Mouse (Mus musculus) limb, embryonic 14.5 days (tissue): ENCODE results near the gene Kctd17. TPM values are rescaled to one million over a fixed set of nuclear protein-coding genes. Genes with fewer than 3 reads are reported as not detected.

Experiments used
- ATAC-seq: fragments of 200-750 bp; cut with Nextera tagmentation; 2 replicates; pipeline ENCODE4 v1.8.0; 2017; ENCODE audit warnings: low read depth, moderate number of reproducible peaks, moderate TSS enrichment; ENCODE audit not compliant: low FRiP score
- DNase-seq: peaks from one replicate; pipeline ENCODE4 v3.0.0-alpha.2; 2015; ENCODE audit warnings: low spot score
- H3K27ac ChIP-seq: fragments of 300-500 bp; sonication (generic); replicated peaks from 2 replicates; pipeline ENCODE4 v1.5.1; 2014; ENCODE audit warnings: low read depth, mild to moderate bottlenecking, low read length, moderate library complexity, mixed read lengths
- H3K27me3 ChIP-seq: fragments of 300-500 bp; sonication (generic); 2 replicates; pipeline ENCODE4 v1.6.1; 2014; ENCODE audit warnings: low read length, mixed read lengths; ENCODE audit not compliant: control insufficient read depth, insufficient read depth
- H3K36me3 ChIP-seq: fragments of 300-500 bp; sonication (generic); 2 replicates; pipeline ENCODE4 v1.6.1; 2014; ENCODE audit warnings: mild to moderate bottlenecking, low read length, moderate library complexity, mixed read lengths; ENCODE audit not compliant: control insufficient read depth, insufficient read depth
- H3K4me1 ChIP-seq: fragments of 300-500 bp; sonication (generic); 2 replicates; pipeline ENCODE4 v1.6.1; 2014; ENCODE audit warnings: antibody characterized with exemption, low read length, mixed read lengths; ENCODE audit not compliant: control insufficient read depth, insufficient read depth
- H3K4me2 ChIP-seq: fragments of 300-500 bp; sonication (generic); replicated peaks from 2 replicates; pipeline ENCODE4 v1.6.1; 2014; ENCODE audit warnings: low read depth, mild to moderate bottlenecking, low read length, moderate library complexity; ENCODE audit not compliant: severe bottlenecking
- H3K4me3 ChIP-seq: fragments of 300-500 bp; sonication (generic); replicated peaks from 2 replicates; pipeline ENCODE4 v1.5.1; 2014; ENCODE audit warnings: low read length
- H3K9ac ChIP-seq: fragments of 300-500 bp; sonication (generic); 2 replicates; pipeline ENCODE4 v1.6.1; 2014; ENCODE audit warnings: mild to moderate bottlenecking, low read depth, low read length, moderate library complexity; ENCODE audit not compliant: severe bottlenecking
- H3K9me3 ChIP-seq: fragments of 300-500 bp; sonication (generic); 2 replicates; pipeline ENCODE4 v1.6.1; 2016; ENCODE audit warnings: low read length; ENCODE audit not compliant: control insufficient read depth
- POLR2A ChIP-seq: fragments of 200-500 bp; IDR thresholded peaks from 2 replicates; pipeline ENCODE4 v1.8.0; 2012; ENCODE audit warnings: inconsistent platforms, mild to moderate bottlenecking, moderate library complexity, borderline replicate concordance; ENCODE audit not compliant: insufficient read depth, insufficient read length; ENCODE audit errors: extremely low read depth
- WGBS: fragments of 180-500 bp; shearing (Covaris S2); extraction: QIAGEN DNeasy Blood & Tissue Kit; methylation state at CpG from one replicate; pipeline ENCODE4 v1.1.7; 2014; 5-methylcytosine and 5-hydroxymethylcytosine counted together
- polyA plus RNA-seq, 2 experiments: library from polyadenylated mRNA; depleted of rRNA in 1 of 2; stranded (reverse) in 1 of 2; unstranded in 1 of 2; fragments of >200 nt; fragmentation: Nextera tagmentation in 1 of 2; extraction: Ambion mirVana in 1 of 2; gene quantifications; 2 replicates each; pipeline versions ENCODE4 v1.2.1 to v1.2.3; 2012 to 2014

Gene Kctd17
- polyA plus RNA-seq, 2 experiments: 47.9 to 149 TPM

- Histone ChIP-seq H3K36me3 (peaks cover 53% of the 10 kb centered on the region), H3K27ac (no peak overlapping the region), H3K9me3 (no peaks in the 10 kb centered on the region), H3K27me3 (0 out of 2 replicates have a peak, but pooled peaks cover 6% of the 10 kb centered on the region), H3K4me2 (no peak overlapping the region), H3K9ac (no peak overlapping the region), H3K4me1 (peaks cover 13% of the 10 kb centered on the region), H3K4me3 (no peak overlapping the region)
- WGBS: 45% methylated on average over 6 of the region's 6 CpGs
- DNase-seq (no peak), ATAC-seq (no peak)
- no peak for TF ChIP-seq POLR2A
Observed at GRCm38 (mm10) chr15:78434896-78435520, 6.6 kb downstream of the Kctd17 start.

GRCm38 (mm10) chr15:78435681-78436080 lies 7.3 kb downstream of the Kctd17 start:
- peaks cover 12% of the 10 kb centered on the region for H3K4me1 ChIP-seq

GRCm38 (mm10) chr15:78436380-78437192 lies 8.2 kb downstream of the Kctd17 start:
- ATAC-seq: peak; percentile 70
- Histone ChIP-seq H3K4me3 (peak overlapping the region; percentile 20), H3K27me3 (0 out of 2 replicates have a peak, but pooled peaks cover 6% of the 10 kb centered on the region), H3K36me3 (peaks cover 44% of the 10 kb centered on the region), H3K9ac (peak overlapping the region; percentile 28; the same call in 1 of the 2 replicates), H3K4me1 (peaks cover 12% of the 10 kb centered on the region), H3K27ac (no peak overlapping the region), H3K9me3 (no peaks in the 10 kb centered on the region), H3K4me2 (peak overlapping the region; percentile 45)
- DNase-seq: peak; percentile 90
- no peak for TF ChIP-seq POLR2A
- 13% methylated on average over 21 of the region's 32 CpGs for WGBS

More at GRCm38 (mm10) chr15:78435681-78436080, 7.3 kb downstream of the Kctd17 start:
- Histone ChIP-seq H3K27me3 (0 out of 2 replicates have a peak, but pooled peaks cover 6% of the 10 kb centered on the region), H3K4me2 (no peak overlapping the region), H3K9me3 (no peaks in the 10 kb centered on the region), H3K9ac (no peak overlapping the region), H3K4me3 (no peak overlapping the region), H3K27ac (no peak overlapping the region), H3K36me3 (peaks cover 51% of the 10 kb centered on the region)
- no peak for ATAC-seq
- WGBS: 83% methylated on average over 11 of the region's 11 CpGs
- no peak for TF ChIP-seq POLR2A
- DNase-seq: no peak

GRCm38 (mm10) chr15:78437237-78438017 lies 9.1 kb downstream of the Kctd17 start:
- Histone ChIP-seq H3K36me3 (peaks cover 40% of the 10 kb centered on the region), H3K27ac (no peak overlapping the region), H3K9ac (peak overlapping the region; percentile 28; the same call in 1 of the 2 replicates), H3K4me2 (peak overlapping the region; percentile 45), H3K9me3 (no peaks in the 10 kb centered on the region), H3K4me1 (peaks cover 12% of the 10 kb centered on the region), H3K27me3 (0 out of 2 replicates have a peak, but pooled peaks cover 6% of the 10 kb centered on the region), H3K4me3 (peak overlapping the region; percentile 20; the same call in 1 of the 2 replicates)
- 16% methylated on average over 22 of the region's 23 CpGs for WGBS
- TF ChIP-seq POLR2A: no peak
- peak; percentile 45 for DNase-seq
- ATAC-seq: peak; percentile 45

GRCm38 (mm10) chr15:78438018-78438394 lies 9.6 kb downstream of the Kctd17 start:
- Histone ChIP-seq H3K27me3 (0 out of 2 replicates have a peak, but pooled peaks cover 6% of the 10 kb centered on the region), H3K27ac (no peak overlapping the region), H3K4me3 (no peak overlapping the region), H3K36me3 (peaks cover 36% of the 10 kb centered on the region), H3K4me1 (peaks cover 12% of the 10 kb centered on the region), H3K9me3 (no peaks in the 10 kb centered on the region), H3K4me2 (no peak overlapping the region), H3K9ac (no peak overlapping the region)
- no peak for ATAC-seq
- no peak for TF ChIP-seq POLR2A
- no peak for DNase-seq
- 51% methylated on average over 4 of the region's 4 CpGs for WGBS
